Mouse (Mus musculus) MEL (cell line): ENCODE data around the gene Coro1b. TPM values are rescaled to one million over a fixed set of nuclear protein-coding genes. Genes with fewer than 3 reads are reported as not detected.
A peak's percentile ranks its signal among the peaks of the same experiment; 100 is the strongest.

Experiments
- DNase-seq: peaks from one replicate; pipeline ENCODE4 v3.0.0; 2011; ENCODE audit warnings: low read depth, low spot score
- H3K27ac ChIP-seq: 2 replicates; pipeline ENCODE4 v1.5.1; 2012; ENCODE audit warnings: low read depth, mild to moderate bottlenecking, control low read depth, low read length, moderate library complexity; ENCODE audit not compliant: control insufficient read depth
- H3K27me3 ChIP-seq, 2 experiments: fragments of 150-350 bp in 1 of 2; sonication (generic) in 1 of 2; 2 replicates each; pipeline ENCODE4 v1.6.1; 2012; ENCODE audit warnings: low read length in 2 of 2, mild to moderate bottlenecking in 2 of 2, improper control_type of control experiment in 1 of 2, moderate library complexity in 1 of 2; ENCODE audit not compliant: insufficient read depth in 2 of 2, control insufficient read depth in 1 of 2
- H3K36me3 ChIP-seq, 2 experiments: 2 replicates each; pipeline ENCODE4 v1.6.1; 2012 to 2014; ENCODE audit warnings: low read length in 2 of 2, improper control_type of control experiment in 1 of 2, inconsistent platforms in 1 of 2, mild to moderate bottlenecking in 1 of 2; ENCODE audit not compliant: insufficient read depth in 2 of 2, control insufficient read depth in 1 of 2
- H3K4me1 ChIP-seq, 2 experiments: fragments of 150-350 bp in 1 of 2; sonication (generic) in 1 of 2; 2 replicates each; pipeline ENCODE4 v1.6.1; 2012; ENCODE audit warnings: low read length in 2 of 2, improper control_type of control experiment in 1 of 2, mild to moderate bottlenecking in 1 of 2; ENCODE audit not compliant: insufficient read depth in 2 of 2, control insufficient read depth in 1 of 2
- H3K4me3 ChIP-seq, 2 experiments: fragments of 150-350 bp in 1 of 2; sonication (generic) in 1 of 2; 2 replicates each; pipeline ENCODE4 v1.5.1; 2012; ENCODE audit warnings: low read depth in 2 of 2, low read length in 2 of 2, mild to moderate bottlenecking in 2 of 2, moderate library complexity in 2 of 2, control low read depth in 1 of 2, improper control_type of control experiment in 1 of 2; ENCODE audit not compliant: control insufficient read depth in 1 of 2, insufficient read depth in 1 of 2
- H3K79me2 ChIP-seq: 2 replicates; pipeline ENCODE4 v1.6.1; 2012; ENCODE audit warnings: mild to moderate bottlenecking, low read length, moderate library complexity; ENCODE audit not compliant: control insufficient read depth, poor library complexity, insufficient read depth
- H3K9ac ChIP-seq: 2 replicates; pipeline ENCODE4 v1.6.1; 2012; ENCODE audit warnings: low read depth, mild to moderate bottlenecking, control low read depth, low read length, moderate library complexity; ENCODE audit not compliant: control insufficient read depth, poor library complexity, severe bottlenecking
- H3K9me3 ChIP-seq: fragments of 150-350 bp; sonication (generic); replicated peaks from 2 replicates; pipeline ENCODE4 v1.6.1; 2012; ENCODE audit warnings: mild to moderate bottlenecking, low read length, improper control_type of control experiment, moderate library complexity; ENCODE audit not compliant: insufficient read depth
- BHLHE40 ChIP-seq: IDR thresholded peaks from 2 replicates; pipeline ENCODE4 v1.6.1; 2012; ENCODE audit warnings: low read depth, mild to moderate bottlenecking, inconsistent platforms, low read length, improper control_type of control experiment, borderline replicate concordance
- CHD2 ChIP-seq: IDR thresholded peaks from 2 replicates; pipeline ENCODE4 v1.6.1; 2011; ENCODE audit warnings: low read length, improper control_type of control experiment
- GATA1 ChIP-seq: IDR thresholded peaks from 2 replicates; pipeline ENCODE4 v1.6.1; 2011; ENCODE audit warnings: low read depth, low read length, improper control_type of control experiment
- KAT2A ChIP-seq: conservative IDR thresholded peaks from 2 replicates; pipeline ENCODE4 v1.6.1; 2012; ENCODE audit warnings: low read depth, low read length, improper control_type of control experiment, inconsistent platforms
- MAFK ChIP-seq: IDR thresholded peaks from 2 replicates; pipeline ENCODE4 v1.6.1; 2011; ENCODE audit warnings: low read depth, mild to moderate bottlenecking, low read length, improper control_type of control experiment, borderline replicate concordance
- MAZ ChIP-seq: IDR thresholded peaks from 2 replicates; pipeline ENCODE4 v1.6.1; 2012; ENCODE audit warnings: low read depth, mild to moderate bottlenecking, inconsistent platforms, low read length, improper control_type of control experiment
- MYB ChIP-seq: IDR thresholded peaks from 2 replicates; pipeline ENCODE4 v1.6.1; 2011; ENCODE audit warnings: mild to moderate bottlenecking, low read depth, low read length, improper control_type of control experiment
- RCOR1 ChIP-seq: IDR thresholded peaks from 2 replicates; pipeline ENCODE4 v1.6.1; 2012; ENCODE audit warnings: low read depth, mild to moderate bottlenecking, inconsistent platforms, low read length, improper control_type of control experiment
- ZKSCAN1 ChIP-seq: IDR thresholded peaks from 2 replicates; pipeline ENCODE4 v1.6.1; 2012; ENCODE audit warnings: low read depth, mild to moderate bottlenecking, inconsistent platforms, low read length, improper control_type of control experiment, moderate library complexity
- polyA plus RNA-seq, 2 experiments: library from polyadenylated mRNA; stranded (reverse) in 1 of 2; unstranded in 1 of 2; fragments of >175 nt in 1 of 2; fragments of >200 nt in 1 of 2; gene quantifications; 2 replicates each; pipeline versions ENCODE4 v1.2.1 to v1.2.4; 2012; ENCODE audit warnings: low replicate concordance in 2 of 2, low read depth in 1 of 2; ENCODE audit not compliant: insufficient read length in 2 of 2, insufficient read depth in 1 of 2, missing spikeins in 1 of 2
- total RNA-seq: library from RNA; depleted of rRNA; stranded (reverse); fragments of 300-350 nt; gene quantifications from 2 replicates; pipeline ENCODE4 v1.2.3, GENCODE M21; 2012

Coro1b gene
- total and polyA plus RNA-seq, 3 experiments = 55.5 to 111 TPM; not detected in 1

DNA sequence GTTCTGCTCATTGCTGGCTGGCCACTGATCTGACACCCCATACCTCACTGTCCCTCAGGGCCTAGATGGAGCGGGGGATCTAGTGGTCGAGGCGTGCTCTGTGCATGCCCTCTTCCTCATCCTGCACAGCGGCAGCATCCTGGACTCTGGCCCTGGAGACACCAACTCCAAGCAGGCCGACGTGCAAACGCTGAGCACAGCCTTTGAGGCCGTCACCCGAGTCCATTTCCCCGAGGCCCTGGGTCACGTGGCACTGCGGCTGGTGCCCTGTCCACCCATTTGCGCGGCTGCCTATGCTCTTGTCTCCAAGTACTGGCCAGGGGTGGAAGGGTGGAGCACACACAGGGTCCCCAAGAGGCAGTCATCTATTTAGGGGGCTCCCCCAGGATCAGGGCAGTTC lies 41.8 kb upstream of the Coro1b start:
- Histone ChIP-seq H3K4me1 (no peaks in the 10 kb centered on the region), H3K27me3 (no peaks in the 10 kb centered on the region), H3K27ac (no peak overlapping the region), H3K4me3 (no peak overlapping the region)
- DNase-seq = no peak
- TF ChIP-seq RCOR1 = no peak
- no peak for TF ChIP-seq ZKSCAN1
- TF ChIP-seq MYB = no peak
- TF ChIP-seq BHLHE40 = no peak
- no peak for TF ChIP-seq CHD2
- TF ChIP-seq, all 39 proteins: peak for 0
- Histone ChIP-seq H3K36me3 (no peaks in the 10 kb centered on the region), H3K9me3 (no peaks in the 10 kb centered on the region), H3K79me2 (0 out of 2 replicates have a peak, but pooled peaks cover 1% of the 10 kb centered on the region), H3K9ac (no peak overlapping the region)

DNA sequence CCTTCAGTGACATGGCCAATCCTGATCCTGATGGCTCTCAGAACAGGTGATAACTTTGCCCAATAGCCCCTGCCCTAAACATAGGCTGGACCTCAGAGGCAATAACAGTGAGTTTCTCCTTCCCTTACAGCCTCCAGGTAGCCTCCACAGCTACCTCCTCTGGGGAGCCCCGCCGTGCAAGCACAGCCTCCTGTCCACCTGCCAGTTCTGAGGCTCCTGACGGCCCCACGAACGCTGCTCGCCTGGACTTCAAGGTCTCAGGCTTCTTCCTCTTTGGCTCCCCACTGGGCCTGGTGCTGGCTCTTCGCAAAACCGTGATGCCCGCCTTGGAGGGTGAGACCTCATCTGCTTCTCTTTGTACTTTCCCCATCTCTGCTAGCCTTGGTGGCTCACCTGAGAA lies 39.9 kb upstream of the Coro1b start:
- no peak overlapping the region for H3K27ac ChIP-seq
- no peak overlapping the region for H3K9ac ChIP-seq
- H3K36me3 ChIP-seq = peaks cover 0 to 9% of the 10 kb centered on the region in 2 experiments; a peak in 2 of 4 replicates
- no peak overlapping the region for H3K4me3 ChIP-seq
- H3K27me3 ChIP-seq = no peaks in the 10 kb centered on the region
- DNase-seq = no peak
- H3K4me1 ChIP-seq = peaks cover 5 to 10% of the 10 kb centered on the region in 2 experiments
- H3K9me3 ChIP-seq = no peaks in the 10 kb centered on the region
- TF ChIP-seq MAZ (no peak), KAT2A (no peak)
- no peaks in the 10 kb centered on the region for H3K79me2 ChIP-seq

DNA sequence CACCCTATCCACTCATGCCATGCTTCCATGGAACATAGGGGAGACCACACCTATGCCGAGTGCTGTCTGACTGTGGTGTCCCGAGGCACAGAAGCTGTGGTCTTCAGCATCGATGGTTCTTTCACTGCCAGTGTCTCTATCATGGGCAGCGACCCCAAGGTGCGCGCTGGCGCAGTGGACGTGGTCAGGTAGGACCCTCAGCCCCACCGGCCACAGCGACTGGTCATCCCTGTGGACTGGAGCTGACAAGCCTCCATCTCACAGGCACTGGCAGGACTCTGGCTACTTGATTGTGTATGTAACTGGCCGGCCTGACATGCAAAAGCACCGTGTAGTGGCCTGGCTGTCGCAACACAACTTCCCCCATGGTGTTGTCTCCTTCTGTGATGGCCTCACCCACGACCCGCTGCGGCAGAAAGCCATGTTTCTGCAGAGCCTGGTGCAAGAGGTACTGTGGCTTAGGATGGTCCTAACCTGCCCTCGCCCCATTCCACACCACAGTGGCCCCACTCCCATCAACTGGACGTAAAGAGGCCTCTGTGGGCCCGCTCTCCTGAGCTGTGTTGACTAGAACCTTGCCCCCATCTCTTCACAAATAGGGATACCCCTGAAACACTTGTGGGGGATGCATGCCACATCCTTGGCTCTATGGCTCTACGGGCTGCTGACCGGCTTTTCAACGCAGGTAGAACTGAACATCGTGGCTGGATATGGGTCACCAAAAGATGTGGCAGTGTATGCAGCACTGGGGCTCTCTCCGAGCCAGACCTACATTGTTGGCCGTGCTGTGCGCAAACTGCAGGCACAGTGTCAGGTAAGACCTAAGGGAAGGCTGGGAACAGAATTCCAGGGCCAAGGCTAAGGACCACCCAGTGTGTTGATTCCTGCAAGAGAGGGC lies 36.1 kb upstream of the Coro1b start:
- H3K4me1 ChIP-seq = peaks cover 13 to 20% of the 10 kb centered on the region in 2 experiments
- TF ChIP-seq MAFK (no peak), GATA1 (no peak)
- H3K27ac ChIP-seq = peak overlapping the region; percentile 88
- no peak overlapping the region for H3K4me3 ChIP-seq
- no peak for DNase-seq
- no peaks in the 10 kb centered on the region for H3K9me3 ChIP-seq
- H3K9ac ChIP-seq = no peak overlapping the region
- H3K36me3 ChIP-seq = peaks cover 2 to 16% of the 10 kb centered on the region in 2 experiments; a peak in 3 of 4 replicates
- no peaks in the 10 kb centered on the region for H3K27me3 ChIP-seq
- peaks cover 2% of the 10 kb centered on the region; the same call in 1 of the 2 replicates for H3K79me2 ChIP-seq
